Mouse (Mus musculus) Patski (cell line): ENCODE results near the gene Cldnd2. TPM values are rescaled to one million over a fixed set of nuclear protein-coding genes. Genes with fewer than 3 reads are reported as not detected.
A peak's percentile ranks its signal among the peaks of the same experiment; 100 is the strongest.
"Not testable (repeated sequence)": the region's sequence is repeated elsewhere in the genome, so short reads cannot be mapped to it uniquely, and the experiment has no call there.

ENCODE experiments used
- ATAC-seq: fragments of 100-300 bp; one replicate; pipeline ENCODE4 v1.8.0; 2021
- CTCF ChIA-PET: fragments of 350-600 bp; sonication (Branson Sonifier 250); formaldehyde crosslinking; loops from one replicate; lab custom pipeline; 2022; ENCODE audit warnings: inconsistent platforms; lab: Charles Lee
- POLR2A ChIA-PET: fragments of 350-600 bp; sonication (Branson Sonifier 250); formaldehyde crosslinking; loops from one replicate; lab custom pipeline; 2022; ENCODE audit warnings: antibody characterized with exemption, inconsistent platforms; lab: Charles Lee
- DNase-seq: peaks from one replicate; pipeline ENCODE4 v3.0.0-alpha.2; 2011; ENCODE audit warnings: low read depth, low spot score
- H3K27me3 ChIP-seq: fragments of 371-371 bp; one replicate; pipeline ENCODE4 v1.5.1; 2021
- CTCF ChIP-seq: fragments of 100-300 bp; IDR thresholded peaks from one replicate; pipeline ENCODE4 v1.5.1; 2021
- in situ Hi-C: fragments of 300-500 bp; cut with MboI; formaldehyde crosslinking; loops from 3 replicates; pipeline ENCODE4 v1.11.1; 2018; ENCODE audit warnings: low pct_unique_long_range_greater_than_20kb, mixed read lengths
- polyA plus RNA-seq: library from polyadenylated mRNA; unstranded; gene quantifications from one replicate; pipeline ENCODE4 v1.2.3, GENCODE M21; 2021

Gene Cldnd2
- polyA plus RNA-seq: not detected

DNA sequence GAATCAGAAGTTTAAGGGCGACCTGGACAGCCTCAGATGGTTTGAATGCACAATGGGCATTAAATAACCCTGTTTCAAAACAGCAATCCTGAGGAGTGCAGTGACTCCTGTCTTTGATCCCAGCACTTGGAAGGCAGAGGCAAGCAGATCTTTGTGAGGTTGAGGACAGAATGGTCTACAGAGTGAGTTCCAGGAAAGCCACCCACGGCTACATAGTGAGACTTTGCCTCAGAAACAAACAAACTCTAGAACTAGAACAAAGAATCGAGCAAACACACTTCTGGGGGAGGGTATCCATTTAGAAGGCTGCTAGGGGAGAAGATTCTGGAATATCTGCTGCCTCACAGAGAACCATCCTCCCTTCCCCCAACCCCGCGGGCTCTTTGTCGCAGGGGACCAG is at the start of gene Cldnd2:
Gene Cldnd2, plus strand, starts transcription at position 301 of the 400 bp plus-strand sequence.
- no peak for DNase-seq
- no peaks in the 10 kb centered on the region for H3K27me3 ChIP-seq
- CTCF ChIA-PET: interaction anchor here (0.9 kb wide), 1 partner anchor 27 kb away, joined by 3 read pairs; no protein-coding TSS in a partner anchor
- in situ Hi-C loops: loop anchor here (10.0 kb wide), 1 partner anchor 126 kb away; the partner anchor contains the start of gene Zfp715
- no peak for ATAC-seq
- no peak for TF ChIP-seq CTCF
- POLR2A ChIA-PET: interaction anchor here (0.6 to 1.0 kb wide), 2 partner anchors 17 to 61 kb away, joined by 3 to 4 read pairs; no protein-coding TSS in a partner anchor

DNA sequence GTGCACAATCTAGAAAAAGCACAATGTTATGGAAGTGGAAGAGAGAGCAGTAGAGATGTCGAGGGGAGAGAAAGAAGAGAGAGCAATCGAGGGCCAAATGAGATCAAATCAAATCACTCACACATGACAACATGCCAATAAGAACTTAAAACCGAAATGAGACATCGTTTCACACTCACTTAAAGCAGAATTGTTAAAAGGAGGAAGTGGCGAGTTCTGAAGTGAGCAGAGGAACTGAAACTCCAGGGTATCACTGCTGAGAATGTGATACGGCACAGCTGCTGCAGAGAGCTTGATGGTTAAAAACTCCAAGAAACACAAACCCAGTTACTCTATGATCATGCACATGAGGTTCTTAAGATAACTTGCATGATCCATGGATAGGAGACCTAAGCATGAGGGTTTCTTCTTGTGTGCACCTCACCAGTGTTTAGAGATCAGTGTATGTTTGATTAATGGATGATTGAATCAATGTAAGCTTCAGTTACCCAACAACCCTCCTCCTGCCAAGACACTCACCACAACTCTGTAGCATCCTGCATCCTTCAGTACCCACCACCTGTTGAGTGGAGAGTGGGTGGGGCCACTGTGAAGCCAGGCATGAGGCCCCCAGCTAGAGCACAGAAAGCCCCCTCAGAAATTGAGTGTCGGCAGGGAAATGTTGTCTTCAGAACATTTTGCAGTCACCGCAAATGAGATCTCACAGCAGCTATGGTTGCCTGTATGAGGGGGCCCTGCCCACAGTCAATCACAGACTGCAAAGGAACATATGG is 48.0 kb upstream of the Cldnd2 start:
- in situ Hi-C loops: no loop called here
- no peak for TF ChIP-seq CTCF
- CTCF ChIA-PET: no interaction called here
- H3K27me3 ChIP-seq: no peaks in the 10 kb centered on the region
- DNase-seq: no peak
- ATAC-seq: no peak
- POLR2A ChIA-PET: no interaction called here

DNA sequence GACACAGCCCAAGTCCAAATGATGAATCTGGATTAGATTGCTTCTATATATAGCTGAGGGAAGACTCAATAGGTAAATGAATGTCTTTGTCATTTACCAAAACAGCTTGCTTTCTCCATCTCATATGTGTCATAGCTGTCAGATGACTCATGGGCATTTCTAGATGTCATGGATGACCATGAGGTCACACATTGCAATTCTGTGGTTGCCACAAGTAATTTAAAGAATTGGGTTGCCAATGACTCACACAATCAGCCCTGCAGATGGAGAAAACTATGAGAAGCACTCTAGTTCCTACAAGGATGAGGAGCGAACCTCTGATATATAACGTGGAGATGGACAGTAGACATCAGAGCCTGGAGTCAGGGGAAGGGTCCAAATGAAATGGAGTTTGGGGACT is 41.1 kb upstream of the Cldnd2 start:
- no peaks in the 10 kb centered on the region for H3K27me3 ChIP-seq
- POLR2A ChIA-PET: no interaction called here
- peak; percentile 49 for DNase-seq
- ATAC-seq: peak; percentile 91
- CTCF ChIA-PET: interaction anchor here (0.9 kb wide), 1 partner anchor 17 kb away, joined by 3 read pairs; no protein-coding TSS in a partner anchor
- in situ Hi-C loops: no loop called here
- TF ChIP-seq CTCF: no peak

DNA sequence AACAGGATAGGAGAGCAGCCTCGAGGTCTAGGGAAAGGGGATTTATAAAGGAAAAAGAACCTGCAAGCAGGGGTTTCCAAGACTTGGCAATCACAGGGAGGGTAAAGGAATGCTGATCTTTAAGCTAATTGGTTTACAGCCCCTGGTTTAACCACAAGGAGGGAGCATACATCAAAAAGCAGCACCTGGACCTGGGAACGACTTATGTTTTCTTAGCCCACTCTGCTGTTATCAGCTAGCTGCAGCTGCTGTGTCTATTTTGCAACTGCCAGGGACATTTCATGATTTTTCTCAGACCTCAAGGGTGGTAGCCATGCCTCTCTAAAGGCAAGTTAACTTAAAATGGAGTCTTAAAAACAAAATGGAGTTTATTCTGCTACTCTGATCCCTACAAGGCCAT is 37.9 kb upstream of the Cldnd2 start:
- no peaks in the 10 kb centered on the region for H3K27me3 ChIP-seq
- no peak for TF ChIP-seq CTCF
- POLR2A ChIA-PET: no interaction called here
- CTCF ChIA-PET: interaction anchor here (1.3 kb wide), 1 partner anchor 10 kb away, joined by 4 read pairs; no protein-coding TSS in a partner anchor
- DNase-seq (no peak), ATAC-seq (no peak)
- in situ Hi-C loops: no loop called here

DNA sequence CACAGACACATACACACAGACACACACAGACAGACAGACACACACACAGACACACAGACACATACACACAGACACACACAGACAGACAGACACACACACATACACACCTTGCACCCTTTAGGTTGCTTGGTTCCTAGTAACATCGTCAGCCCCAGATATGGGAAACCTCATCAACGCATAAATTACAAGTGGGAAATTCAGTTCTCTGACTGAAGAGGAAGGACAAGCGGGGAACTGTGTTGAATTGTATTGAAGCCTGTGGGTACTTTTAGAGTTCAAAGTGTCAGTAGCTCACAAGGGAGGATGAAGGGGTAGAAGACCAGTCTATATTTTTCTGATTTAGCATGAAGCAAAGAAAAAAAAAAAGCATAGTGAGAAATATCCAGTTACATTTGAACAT is 33.0 kb upstream of the Cldnd2 start:
- ATAC-seq: no peak
- CTCF ChIA-PET: no interaction called here
- TF ChIP-seq CTCF: no peak

DNA sequence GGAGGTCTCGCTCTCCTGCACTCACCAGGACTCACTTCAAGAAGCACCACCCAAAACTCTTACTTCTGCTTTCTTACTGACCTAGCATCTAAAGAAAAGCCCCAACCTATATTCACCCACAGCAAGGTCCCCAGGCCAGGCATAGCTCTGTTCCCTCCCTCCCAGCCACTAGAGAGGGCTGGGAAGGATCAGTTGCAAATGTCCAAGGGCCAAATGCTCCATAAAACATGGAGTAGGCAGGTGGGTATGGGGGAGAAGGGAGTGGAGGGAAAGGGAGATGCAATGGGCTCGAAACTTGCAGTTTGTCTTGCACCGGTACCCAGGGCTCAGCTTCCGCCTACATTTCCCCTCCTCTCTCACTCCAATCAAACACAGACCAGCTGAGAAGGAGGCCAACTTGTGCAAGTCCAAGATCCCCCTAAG is 32.4 kb upstream of the Cldnd2 start, which contains the start of gene Siglecg:
Gene Siglecg, plus strand, starts transcription at position 74 of the 423 bp plus-strand sequence.
- ATAC-seq: no peak
- H3K27me3 ChIP-seq: no peaks in the 10 kb centered on the region
- in situ Hi-C loops: no loop called here
- TF ChIP-seq CTCF: no peak
- no peak for DNase-seq
- ChIA-PET POLR2A (no interaction called here), CTCF (no interaction called here)

More for the DNA sequence above, 33.0 kb upstream of the Cldnd2 start:
- in situ Hi-C loops: no loop called here
- no peak for DNase-seq
- POLR2A ChIA-PET: no interaction called here
- no peaks in the 10 kb centered on the region for H3K27me3 ChIP-seq

DNA sequence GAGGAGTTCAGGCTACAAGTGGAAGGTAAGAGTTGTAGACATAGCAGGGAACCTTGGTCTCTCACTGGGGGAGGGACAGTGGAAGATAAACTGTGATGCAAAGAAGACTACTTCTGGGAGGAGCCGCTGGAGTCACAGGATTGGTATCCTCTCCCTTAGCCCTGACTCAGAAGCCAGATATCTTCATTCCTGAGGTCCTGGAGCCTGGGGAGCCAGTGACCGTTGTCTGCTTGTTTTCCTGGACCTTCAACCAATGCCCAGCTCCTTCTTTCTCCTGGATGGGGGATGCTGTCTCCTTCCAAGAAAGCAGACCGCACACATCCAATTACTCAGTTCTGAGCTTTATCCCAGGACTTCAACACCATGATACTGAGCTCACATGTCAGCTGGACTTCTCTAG is 31.5 kb upstream of the Cldnd2 start:
- TF ChIP-seq CTCF: no peak
- no peaks in the 10 kb centered on the region for H3K27me3 ChIP-seq
- DNase-seq (no peak), ATAC-seq (peak; percentile 81)
- in situ Hi-C loops: no loop called here
- CTCF ChIA-PET: interaction anchor here (1.0 kb wide), 1 partner anchor 14 kb away, joined by 5 read pairs; no protein-coding TSS in a partner anchor
- POLR2A ChIA-PET: interaction anchor here (0.6 kb wide), 1 partner anchor 11 kb away, joined by 3 read pairs; no protein-coding TSS in a partner anchor

DNA sequence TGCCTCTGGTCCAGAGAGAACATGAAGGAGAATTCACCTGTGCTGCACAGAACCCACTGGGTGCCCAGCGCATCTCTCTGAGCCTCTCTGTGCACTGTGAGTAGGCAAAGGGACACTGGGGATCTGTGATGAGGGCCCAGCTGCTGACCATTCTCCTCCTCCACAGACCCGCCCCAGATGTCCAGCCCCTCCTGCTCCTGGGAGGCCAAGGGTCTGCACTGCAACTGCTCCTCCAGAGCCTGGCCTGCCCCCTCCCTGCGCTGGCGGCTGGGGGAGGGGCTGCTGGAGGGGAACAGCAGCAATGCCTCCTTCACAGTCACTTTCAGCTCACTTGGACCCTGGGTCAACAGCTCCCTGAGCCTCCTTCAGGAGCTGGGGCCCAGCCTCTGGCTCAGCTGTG is 28.9 kb upstream of the Cldnd2 start:
- ATAC-seq, DNase-seq, in situ Hi-C loops, H3K27me3 ChIP-seq: not testable (repeated sequence)
- ChIA-PET POLR2A (interaction anchor here (0.6 kb wide), 1 partner anchor 110 kb away, joined by 3 read pairs; no protein-coding TSS in a partner anchor), CTCF (interaction anchor here (1.5 to 1.6 kb wide), 2 partner anchors 9 to 11 kb away, joined by 4 to 6 read pairs; no protein-coding TSS in a partner anchor)

DNA sequence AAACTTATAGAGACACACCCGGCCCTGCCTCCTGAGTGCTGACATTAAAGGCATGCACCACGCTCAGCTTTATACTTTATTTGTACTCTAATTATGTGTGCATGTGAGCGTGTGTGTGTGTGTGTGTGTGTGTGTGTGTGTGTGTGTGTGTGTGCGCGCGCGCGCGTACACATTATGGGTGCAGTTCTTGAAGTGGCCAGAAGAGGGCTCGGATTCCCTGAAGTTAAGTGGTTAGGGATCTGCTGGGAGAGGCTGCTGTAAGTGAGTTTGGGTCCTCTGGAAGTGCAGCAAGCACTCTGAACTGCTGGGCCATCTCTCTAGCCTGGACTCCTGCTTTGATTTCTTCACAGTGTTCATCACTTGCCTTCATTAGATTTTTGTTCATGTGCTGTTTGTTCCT is 23.3 kb upstream of the Cldnd2 start:
- no peak for DNase-seq
- ChIA-PET CTCF (interaction anchor here (1.5 kb wide), 1 partner anchor 18 kb away, joined by 3 read pairs; no protein-coding TSS in a partner anchor), POLR2A (no interaction called here)
- no peak for ATAC-seq
- in situ Hi-C loops: no loop called here
- H3K27me3 ChIP-seq: no peaks in the 10 kb centered on the region
- TF ChIP-seq CTCF: no peak

DNA sequence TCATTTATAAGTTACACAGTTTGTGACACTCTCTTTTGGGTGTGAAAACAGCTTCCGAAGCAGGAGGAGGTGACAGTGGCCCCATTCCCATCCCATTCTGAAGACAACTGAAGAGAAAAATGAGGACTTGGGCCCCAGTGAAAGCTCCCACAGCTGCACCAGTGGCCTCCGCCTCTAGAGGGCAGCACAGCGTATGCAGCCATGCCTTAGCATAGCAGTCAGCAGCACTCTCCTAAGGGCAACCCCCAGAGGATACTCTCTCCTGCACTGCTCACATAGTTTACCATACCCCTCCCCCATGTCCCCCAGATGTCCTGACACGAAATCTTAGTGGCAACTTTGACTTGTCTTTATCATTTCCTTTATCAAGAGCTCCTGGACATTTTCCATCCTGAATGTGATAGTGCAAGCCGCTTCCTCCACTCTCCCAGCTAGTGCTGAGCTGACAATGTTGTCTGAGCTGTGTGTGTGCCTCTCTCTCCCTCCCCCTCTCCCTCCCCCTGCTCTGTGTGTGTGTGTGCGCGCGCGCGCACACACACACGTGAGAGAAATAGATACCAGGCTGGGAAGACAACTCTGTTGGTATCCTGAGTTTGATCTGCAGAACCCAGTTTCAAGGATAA is 17.5 kb upstream of the Cldnd2 start:
- peak; percentile 95 for TF ChIP-seq CTCF
- CTCF ChIA-PET: interaction anchor here (0.6 to 3.4 kb wide), 15 partner anchors 8 to 114 kb away, joined by 3 to 17 read pairs (median 5); partner anchors contain the start of genes Etfb, Gm45233, Nkg7 and Vsig10l
- no peaks in the 10 kb centered on the region for H3K27me3 ChIP-seq
- POLR2A ChIA-PET: interaction anchor here (0.7 to 0.8 kb wide), 2 partner anchors 20 to 918 kb away, joined by 3 read pairs; partner anchors contain the start of gene Zfp141
- peak; percentile 98 for ATAC-seq
- no peak for DNase-seq
- in situ Hi-C loops: no loop called here
